Mouse (Mus musculus): ENCODE data around the gene Tmem200b.

DNA sequence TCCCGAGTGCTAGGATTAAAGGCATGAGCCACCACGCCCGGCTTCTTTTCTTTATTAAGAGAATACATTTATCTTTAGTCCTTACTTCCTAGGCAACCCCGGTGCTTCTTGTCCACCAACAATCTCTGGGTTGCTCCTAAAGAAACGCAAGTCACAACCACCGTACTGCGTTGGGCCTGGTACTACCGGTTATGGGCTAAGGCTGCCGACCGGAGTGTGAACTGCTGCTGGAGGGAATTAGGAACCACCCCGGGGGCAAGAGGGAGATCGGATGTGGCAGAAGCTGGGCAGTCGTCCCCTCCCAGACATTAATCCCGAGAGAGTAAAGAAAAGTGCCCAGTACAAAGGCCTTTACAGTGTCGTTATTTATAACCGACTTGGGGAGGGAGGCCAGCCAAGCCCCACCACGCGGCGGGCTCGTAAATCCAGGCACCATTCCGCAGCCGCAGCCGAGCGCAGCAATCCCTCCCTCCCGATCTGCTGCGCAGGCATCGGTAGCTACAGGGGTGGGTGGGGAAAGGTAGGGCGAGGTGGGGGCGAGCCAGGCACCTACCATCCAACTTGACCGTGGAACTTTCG is 6.6 kb upstream of the Tmem200b start:
- no peak for TF ChIP-seq CTCF (IDR thresholded peaks at IDR 0.05; ENCODE audit: low read depth)
- no peak for TF ChIP-seq EP300 (IDR thresholded peaks at IDR 0.05; ENCODE audit: low read depth)

Measured in liver, postnatal 0 days (tissue).